Mouse (Mus musculus) intestine, embryonic 16.5 days (tissue): Measurements from ENCODE around the gene Sema5a. TPM values are rescaled to one million over a fixed set of nuclear protein-coding genes. Genes with fewer than 3 reads are reported as not detected.

Source experiments
- ATAC-seq: fragments of 200-750 bp; cut with Nextera tagmentation; 2 replicates; pipeline ENCODE4 v1.8.0; 2017; ENCODE audit warnings: moderate TSS enrichment, moderate library complexity
- H3K27ac ChIP-seq: fragments of 300-500 bp; sonication (generic); 2 replicates; pipeline ENCODE4 v1.5.1; 2014; ENCODE audit warnings: mild to moderate bottlenecking, low read length
- H3K27me3 ChIP-seq: fragments of 300-500 bp; sonication (generic); replicated peaks from 2 replicates; pipeline ENCODE4 v1.6.1; 2014; ENCODE audit warnings: low read length, control low read depth, mixed read lengths; ENCODE audit not compliant: control insufficient read depth, insufficient read depth
- H3K36me3 ChIP-seq: fragments of 300-500 bp; sonication (generic); 2 replicates; pipeline ENCODE4 v1.6.1; 2014; ENCODE audit warnings: low read length, control low read depth; ENCODE audit not compliant: control insufficient read depth, insufficient read depth
- H3K4me1 ChIP-seq: fragments of 300-500 bp; sonication (generic); 2 replicates; pipeline ENCODE4 v1.6.1; 2014; ENCODE audit warnings: low read length, control low read depth, mixed read lengths; ENCODE audit not compliant: control insufficient read depth, insufficient read depth
- H3K4me2 ChIP-seq: fragments of 300-500 bp; sonication (generic); 2 replicates; pipeline ENCODE4 v1.6.1; 2014; ENCODE audit warnings: low read depth, low read length, control low read depth
- H3K4me3 ChIP-seq: fragments of 300-500 bp; sonication (generic); 2 replicates; pipeline ENCODE4 v1.5.1; 2014; ENCODE audit warnings: mild to moderate bottlenecking, low read length
- H3K9ac ChIP-seq: fragments of 300-500 bp; sonication (generic); 2 replicates; pipeline ENCODE4 v1.6.1; 2014; ENCODE audit warnings: low read depth, low read length
- H3K9me3 ChIP-seq: fragments of 300-500 bp; sonication (generic); 2 replicates; pipeline ENCODE4 v1.6.1; 2016; ENCODE audit warnings: low read length, control low read depth; ENCODE audit not compliant: control insufficient read depth
- WGBS: fragments of 180-500 bp; shearing (Covaris S2); extraction: QIAGEN DNeasy Blood & Tissue Kit; methylation state at CpG from one replicate; pipeline ENCODE4 v1.1.7; 2014; 5-methylcytosine and 5-hydroxymethylcytosine counted together
- polyA plus RNA-seq: library from polyadenylated mRNA; unstranded; fragments of >200 nt; fragmentation: Nextera tagmentation; extraction: Ambion mirVana; gene quantifications from 2 replicates; pipeline ENCODE4 v1.2.1, GENCODE M21; 2015

Gene Sema5a
- polyA plus RNA-seq, 1 experiment from 2014 or later: 12.0 TPM

- no peak overlapping the region for H3K4me3 ChIP-seq
- 0 out of 2 replicates have a peak, but pooled peaks have one; percentile 36 for ATAC-seq
- H3K27me3 ChIP-seq: no peaks in the 10 kb centered on the region
- H3K9ac ChIP-seq: no peak overlapping the region
- WGBS: 61% methylated on average over 4 of the region's 4 CpGs
- no peaks in the 10 kb centered on the region for H3K9me3 ChIP-seq
- no peaks in the 10 kb centered on the region; the same call in 1 of the 2 replicates for H3K4me1 ChIP-seq
- H3K27ac ChIP-seq: peak overlapping the region; percentile 36
- H3K4me2 ChIP-seq: no peak overlapping the region
- H3K36me3 ChIP-seq: no peaks in the 10 kb centered on the region
Observed at GRCm38 (mm10) chr15:32281374-32281773, 36.8 kb downstream of the Sema5a start.

DNA sequence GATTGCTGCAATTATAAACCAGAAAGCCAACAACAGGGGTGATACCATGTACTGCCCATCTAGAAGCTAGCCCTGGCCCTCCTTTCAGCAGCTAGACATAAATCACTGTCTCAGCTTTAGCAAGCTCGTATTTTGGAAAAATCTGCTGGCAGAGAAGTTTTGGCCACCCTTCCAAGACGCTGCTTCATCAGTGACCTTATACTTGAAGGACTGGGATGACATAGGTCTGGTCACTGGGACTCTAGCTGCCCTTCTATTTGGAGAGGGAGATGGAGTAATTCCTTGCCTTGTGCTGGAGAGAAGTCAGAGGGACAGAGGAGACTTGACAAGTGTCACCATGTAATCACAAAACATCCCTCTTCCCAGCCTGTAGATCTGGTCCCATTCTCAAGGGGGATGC lies 40.1 kb downstream of the Sema5a start:
- no peak for ATAC-seq
- 76% methylated on average over 2 of the region's 2 CpGs for WGBS

DNA sequence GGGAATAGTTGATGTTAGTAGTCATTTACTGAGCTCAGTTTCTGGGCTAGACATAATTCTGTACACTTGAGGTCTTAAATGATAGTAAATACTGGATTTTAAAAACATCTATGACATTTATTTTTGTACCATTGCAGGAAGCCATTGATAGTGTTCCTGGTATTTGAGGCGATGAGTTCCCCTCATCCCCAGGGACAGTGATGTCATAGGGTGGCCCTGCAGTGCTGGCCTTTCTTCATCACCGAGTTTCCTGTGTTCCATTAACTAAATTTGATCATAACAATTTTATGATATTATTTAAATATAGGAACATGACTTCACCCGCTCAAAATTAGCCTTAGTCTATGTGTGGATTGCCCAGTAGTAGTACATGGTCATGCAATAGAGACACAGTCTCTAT lies 41.7 kb downstream of the Sema5a start:
- no peak for ATAC-seq

More for the DNA sequence above, 40.1 kb downstream of the Sema5a start:
- Histone ChIP-seq H3K9ac (no peak overlapping the region), H3K27me3 (no peaks in the 10 kb centered on the region), H3K36me3 (no peaks in the 10 kb centered on the region), H3K4me1 (0 out of 2 replicates have a peak, but pooled peaks cover 3% of the 10 kb centered on the region), H3K4me3 (no peak overlapping the region), H3K27ac (no peak overlapping the region), H3K4me2 (no peak overlapping the region), H3K9me3 (no peaks in the 10 kb centered on the region)

DNA sequence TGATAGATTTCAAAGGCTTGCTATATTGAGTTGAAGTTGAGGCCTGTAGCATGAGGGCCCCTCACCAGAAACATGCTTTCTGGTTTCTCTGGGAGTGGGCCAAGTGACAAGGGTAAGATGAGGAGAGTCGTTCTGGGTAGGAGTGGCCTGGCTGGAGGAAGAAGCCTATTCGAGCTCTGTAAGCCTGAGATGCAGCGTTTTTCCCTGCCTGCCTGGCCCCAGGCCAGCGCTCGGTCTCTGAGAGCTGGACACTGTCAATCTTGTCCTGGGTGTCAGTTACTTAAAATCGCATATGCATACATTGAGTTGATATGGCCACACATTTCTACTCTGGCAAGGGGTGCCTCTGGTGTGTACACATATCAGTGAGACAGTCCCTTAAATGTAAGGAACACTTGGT lies 43.9 kb downstream of the Sema5a start:
- 40% methylated on average over 6 of the region's 6 CpGs for WGBS

More for the DNA sequence above, 41.7 kb downstream of the Sema5a start:
- H3K4me2 ChIP-seq: no peak overlapping the region
- H3K4me3 ChIP-seq: no peak overlapping the region
- H3K9ac ChIP-seq: no peak overlapping the region
- H3K27ac ChIP-seq: no peak overlapping the region
- H3K36me3 ChIP-seq: no peaks in the 10 kb centered on the region
- no peaks in the 10 kb centered on the region for H3K9me3 ChIP-seq
- 0 out of 2 replicates have a peak, but pooled peaks cover 3% of the 10 kb centered on the region for H3K4me1 ChIP-seq
- 84% methylated on average over 3 of the region's 3 CpGs for WGBS
- H3K27me3 ChIP-seq: no peaks in the 10 kb centered on the region

DNA sequence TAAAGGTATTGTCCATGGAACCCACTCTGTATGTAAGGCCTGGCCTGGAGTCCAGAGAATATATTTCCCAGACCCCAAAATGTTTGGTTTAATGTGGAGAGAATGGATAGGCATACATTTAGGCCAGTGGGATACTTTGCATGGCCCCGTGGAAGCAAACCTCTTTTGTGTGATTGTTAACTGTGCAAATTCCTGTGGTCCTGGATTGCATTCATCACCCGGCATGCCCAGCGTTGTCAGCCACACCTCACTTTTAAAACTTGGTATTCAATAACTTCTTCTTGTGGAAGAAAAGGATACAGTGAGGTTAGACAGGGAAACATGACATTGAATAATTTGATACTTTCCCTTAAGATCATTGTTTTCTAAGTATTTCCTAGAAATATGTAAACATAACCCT lies 46.4 kb downstream of the Sema5a start:
- Histone ChIP-seq H3K9me3 (no peaks in the 10 kb centered on the region), H3K4me1 (0 out of 2 replicates have a peak, but pooled peaks cover 3% of the 10 kb centered on the region), H3K4me2 (no peak overlapping the region), H3K9ac (no peak overlapping the region), H3K27me3 (no peaks in the 10 kb centered on the region), H3K36me3 (no peaks in the 10 kb centered on the region), H3K27ac (no peak overlapping the region), H3K4me3 (no peak overlapping the region)
- ATAC-seq: no peak
- 72% methylated on average over 3 of the region's 3 CpGs for WGBS

More for the DNA sequence above, 43.9 kb downstream of the Sema5a start:
- Histone ChIP-seq H3K9me3 (no peaks in the 10 kb centered on the region), H3K9ac (no peak overlapping the region), H3K27me3 (no peaks in the 10 kb centered on the region), H3K4me1 (0 out of 2 replicates have a peak, but pooled peaks cover 3% of the 10 kb centered on the region), H3K4me3 (no peak overlapping the region), H3K4me2 (no peak overlapping the region), H3K36me3 (no peaks in the 10 kb centered on the region), H3K27ac (peak overlapping the region; percentile 39)
- ATAC-seq: peak; percentile 76

GRCm38 (mm10) chr15:32296523-32296922 lies 51.9 kb downstream of the Sema5a start:
- H3K4me2 ChIP-seq: no peak overlapping the region
- no peaks in the 10 kb centered on the region for H3K27me3 ChIP-seq
- H3K4me1 ChIP-seq: no peaks in the 10 kb centered on the region
- ATAC-seq: no peak
- 61% methylated on average over 6 of the region's 6 CpGs for WGBS
- no peaks in the 10 kb centered on the region for H3K36me3 ChIP-seq
- H3K27ac ChIP-seq: no peak overlapping the region
- H3K9ac ChIP-seq: no peak overlapping the region
- no peaks in the 10 kb centered on the region for H3K9me3 ChIP-seq
- no peak overlapping the region for H3K4me3 ChIP-seq

- no peaks in the 10 kb centered on the region for H3K27me3 ChIP-seq
- H3K27ac ChIP-seq: no peak overlapping the region
- ATAC-seq: no peak
- no peak overlapping the region for H3K4me2 ChIP-seq
- WGBS: 94% methylated on average over 5 of the region's 5 CpGs
- H3K9ac ChIP-seq: no peak overlapping the region
- no peaks in the 10 kb centered on the region for H3K36me3 ChIP-seq
- no peaks in the 10 kb centered on the region for H3K4me1 ChIP-seq
- H3K9me3 ChIP-seq: no peaks in the 10 kb centered on the region
- no peak overlapping the region for H3K4me3 ChIP-seq
Observed at GRCm38 (mm10) chr15:32297266-32297665, 52.7 kb downstream of the Sema5a start.

DNA sequence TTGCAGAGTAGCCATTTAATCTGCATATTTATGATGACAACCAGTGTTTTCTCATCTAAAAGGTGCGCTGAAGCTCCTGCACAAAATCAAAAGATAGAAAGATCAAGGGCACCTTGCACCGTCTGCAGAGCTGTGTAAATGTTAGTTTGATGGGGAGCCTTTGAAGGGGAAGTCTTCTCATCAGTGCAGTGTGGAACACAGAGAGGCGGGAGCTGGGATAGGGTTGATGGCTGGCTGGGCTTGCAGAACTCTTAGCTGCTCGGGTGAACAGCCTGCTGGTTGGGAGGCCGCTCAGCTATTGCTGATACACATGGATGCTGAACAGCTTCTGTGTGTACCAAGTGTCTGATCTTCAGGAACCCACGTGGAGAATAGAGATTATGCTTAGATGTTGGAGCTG lies 53.9 kb downstream of the Sema5a start:
- Histone ChIP-seq H3K9ac (no peak overlapping the region), H3K4me2 (no peak overlapping the region), H3K9me3 (no peaks in the 10 kb centered on the region), H3K27ac (no peak overlapping the region), H3K27me3 (no peaks in the 10 kb centered on the region), H3K36me3 (no peaks in the 10 kb centered on the region), H3K4me1 (peaks cover 5% of the 10 kb centered on the region; the same call in 1 of the 2 replicates), H3K4me3 (no peak overlapping the region)
- 66% methylated on average over 6 of the region's 6 CpGs for WGBS
- no peak for ATAC-seq

DNA sequence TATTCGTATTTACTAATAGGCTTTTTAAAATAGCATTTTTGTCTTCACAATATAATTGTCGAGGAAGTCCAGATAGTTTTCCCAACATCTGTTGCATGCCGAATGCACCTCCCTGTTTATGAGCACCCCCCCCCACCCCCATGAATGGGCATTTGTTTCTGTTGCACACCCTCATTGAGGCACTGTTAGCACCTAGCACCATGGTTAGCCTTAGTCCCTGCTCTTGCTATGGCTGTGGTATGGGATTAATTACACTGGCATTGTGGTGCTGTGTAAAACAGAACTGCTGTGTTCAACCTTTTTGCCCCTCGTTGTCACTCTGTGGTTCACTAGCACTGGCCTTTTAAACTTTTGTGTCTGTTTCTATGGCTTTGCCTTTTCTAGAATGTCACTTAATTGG lies 56.4 kb downstream of the Sema5a start:
- no peak overlapping the region for H3K27ac ChIP-seq
- H3K4me1 ChIP-seq: peaks cover 8% of the 10 kb centered on the region; the same call in 1 of the 2 replicates
- H3K27me3 ChIP-seq: no peaks in the 10 kb centered on the region
- no peak for ATAC-seq
- no peak overlapping the region for H3K4me2 ChIP-seq
- WGBS: 86% methylated on average over 4 of the region's 4 CpGs
- H3K4me3 ChIP-seq: no peak overlapping the region
- no peak overlapping the region for H3K9ac ChIP-seq
- H3K9me3 ChIP-seq: no peaks in the 10 kb centered on the region
- H3K36me3 ChIP-seq: no peaks in the 10 kb centered on the region
